Comparison of ENCODE assay signal across 8 mouse cellular contexts in genomic region chr11:49793131-49793530, GRCm38 (mm10). TPM values are rescaled to one million over a fixed set of nuclear protein-coding genes. Genes with fewer than 3 reads are reported as not detected.
DNase-seq lines count a peak whose midpoint lies in the region; ATAC-seq and TF ChIP-seq lines count a peak whose summit lies in the region.

No protein-coding gene starts in this region.

- 6% methylated on average over 14 of the region's 14 CpGs for WGBS in hindbrain, embryonic 16.5 days

- peaks cover 8% of the 10 kb centered on the region for H3K4me1 ChIP-seq in hindbrain, embryonic 16.5 days (ENCODE audit: control insufficient read depth, insufficient read depth, low read depth, low read length)

- DNase-seq in heart, adult 18-20 months, result peak; percentile 64 to 73
- no peak for DNase-seq in heart, postnatal 10 days
- DNase-seq in urinary bladder, postnatal 25 days (ENCODE audit: low spot score), result peak; percentile 20
- DNase-seq in urinary bladder, postnatal 4 days (ENCODE audit: low spot score in 2 of 2), result no peak
- DNase-seq in spleen, adult 18-20 months, result no peak
- DNase-seq in layer of hippocampus, adult 2 months (ENCODE audit: low spot score in 2 of 2), result no peak
- DNase-seq in thymus, adult 18-20 months, result no peak

- H3K9me3 ChIP-seq in hindbrain, embryonic 16.5 days (ENCODE audit: control insufficient read depth, low read length), result no peaks in the 10 kb centered on the region

- H3K4me3 ChIP-seq in hindbrain, embryonic 16.5 days (ENCODE audit: low read length), result no peak overlapping the region
- H3K4me3 ChIP-seq in layer of hippocampus, adult 2 months, result no peak overlapping the region

- no peak overlapping the region for H3K9ac ChIP-seq in hindbrain, embryonic 16.5 days (ENCODE audit: low read depth, low read length)

- H3K27me3 ChIP-seq in hindbrain, embryonic 16.5 days (replicated peaks; ENCODE audit: control insufficient read depth, insufficient read depth, low read length), result peaks cover 2% of the 10 kb centered on the region; the same call in 1 of the 2 replicates

- ATAC-seq in hindbrain, embryonic 16.5 days, result 0 out of 2 replicates have a peak, but pooled peaks have one; percentile 5

- intact Hi-C loops in heart, postnatal 10 days (cut with DNase I), result no loop called here

- no peaks in the 10 kb centered on the region for H3K36me3 ChIP-seq in hindbrain, embryonic 16.5 days (ENCODE audit: control insufficient read depth, insufficient read depth, low read length)

- H3K27ac ChIP-seq in hindbrain, embryonic 16.5 days (ENCODE audit: low read depth, low read length), result no peak overlapping the region
- no peak overlapping the region for H3K27ac ChIP-seq in layer of hippocampus, adult 2 months

- TF ChIP-seq CTCF in layer of hippocampus, adult 2 months (conservative IDR thresholded peaks at IDR 0.05), result no peak

- no peak overlapping the region for H3K4me2 ChIP-seq in hindbrain, embryonic 16.5 days (ENCODE audit: low read length)

RNA-seq across cellular contexts. Expression of gene Gfpt2, which starts 0.8 kb away (rescaled TPM):
- 1 to 10 TPM; 8.7 to 9.3 TPM for total RNA-seq in heart, adult 18-20 months (2021)
- 10 to 100 TPM; 13.0 to 16.7 TPM for total RNA-seq in heart, postnatal 10 days (2021)
- 6.3 and 7.2 TPM in 2 replicates for polyA plus RNA-seq in hindbrain, embryonic 16.5 days (2015; fragmentation: Nextera tagmentation; extraction: Ambion mirVana)
- total RNA-seq in layer of hippocampus, adult 2 months (2021), result 1 to 10 TPM; 5.0 TPM

RNA-seq across cellular contexts. Expression of gene Mapk9, which starts 53.4 kb away (rescaled TPM):
- 10 to 100 TPM; 42.4 to 45.5 TPM for total RNA-seq in heart, adult 18-20 months (2021)
- total RNA-seq in heart, postnatal 10 days (2021), result 10 to 100 TPM; 47.5 to 53.5 TPM
- polyA plus RNA-seq in hindbrain, embryonic 16.5 days (2015; fragmentation: Nextera tagmentation; extraction: Ambion mirVana), result 69.0 and 69.9 TPM in 2 replicates
- total RNA-seq in layer of hippocampus, adult 2 months (2021), result 100 to 1,000 TPM; 150 to 154 TPM

Comparison
In these comparisons a context has a peak if more than half of its experiments do, and no peak if none do; other contexts are left out.
1. DNase-seq: peak in heart, adult 18-20 months (2 of 2) and urinary bladder, postnatal 25 days (single experiment); none in heart, postnatal 10 days (0 of 2), urinary bladder, postnatal 4 days (0 of 2), spleen, adult 18-20 months (0 of 2), layer of hippocampus, adult 2 months (0 of 2) and thymus, adult 18-20 months (0 of 2).